Mouse (Mus musculus): Measurements from ENCODE around the gene Asic5. TPM values are rescaled to one million over a fixed set of nuclear protein-coding genes. Genes with fewer than 3 reads are reported as not detected.

The Asic5 gene
- polyA plus RNA-seq (2016; fragmentation: Nextera tagmentation; extraction: Ambion mirVana) = not detected in 2 replicates

DNA sequence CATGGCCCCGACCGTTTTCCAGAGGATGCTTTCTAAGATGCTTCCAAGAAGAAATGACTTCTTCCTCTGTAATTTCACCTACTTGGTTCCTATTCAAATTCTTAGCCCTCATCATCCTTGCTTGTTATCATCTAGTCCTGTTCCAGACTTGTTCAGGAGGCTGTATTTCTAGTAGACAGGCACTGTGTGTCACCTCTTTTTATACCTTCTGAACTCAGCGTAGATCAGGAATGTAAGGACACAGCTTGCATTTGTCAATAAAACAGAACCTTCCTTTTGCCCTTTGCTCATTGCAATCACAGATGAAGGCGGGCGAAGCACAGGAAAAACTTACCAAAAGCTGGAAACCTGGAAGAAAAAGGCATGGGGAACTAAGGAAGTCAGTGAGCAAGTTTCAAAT lies at the start of gene Asic5:
Asic5 (plus strand) TSS at position 301 of the 400 bp plus-strand sequence.
- Histone ChIP-seq H3K27me3 (no peaks in the 10 kb centered on the region), H3K36me3 (no peaks in the 10 kb centered on the region), H3K4me1 (no peaks in the 10 kb centered on the region), H3K27ac (replicated peaks) (no peak within 1 kb of the TSS), H3K4me2 (replicated peaks) (no peak within 1 kb of the TSS), H3K9ac (replicated peaks) (no peak within 1 kb of the TSS), H3K4me3 (no peak within 1 kb of the TSS), H3K9me3 (no peaks in the 10 kb centered on the region)
- no peak for ATAC-seq (ENCODE audit: low FRiP score, low read depth)
- WGBS = 94% methylated on average over 5 of the region's 5 CpGs

DNA sequence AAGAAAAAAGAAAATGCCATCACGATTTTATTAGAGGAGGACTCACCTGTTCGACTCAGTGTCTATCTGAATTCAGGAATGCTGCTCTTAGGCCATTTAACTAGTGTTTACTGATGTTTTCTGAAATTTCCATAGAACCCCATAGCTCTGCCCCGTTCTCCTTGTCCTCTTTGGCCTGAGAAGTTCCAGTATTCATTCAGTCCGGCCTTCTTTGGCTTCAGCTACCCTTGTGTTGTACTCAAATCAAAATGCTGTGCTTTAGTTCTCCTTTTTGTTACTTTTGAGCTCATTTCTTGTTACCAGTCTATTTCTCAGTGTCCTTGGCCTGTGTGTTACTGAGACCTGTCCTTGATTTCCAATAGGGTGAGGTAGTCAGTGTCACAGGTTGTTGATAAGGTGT lies 48.7 kb upstream of the Asic5 start:
- H3K9ac ChIP-seq (replicated peaks) = no peak overlapping the region
- H3K27me3 ChIP-seq = no peaks in the 10 kb centered on the region
- H3K4me3 ChIP-seq = no peak overlapping the region
- no peak overlapping the region for H3K4me2 ChIP-seq (replicated peaks)
- peaks cover 8% of the 10 kb centered on the region; the same call in 1 of the 2 replicates for H3K4me1 ChIP-seq
- no peak for ATAC-seq (ENCODE audit: low FRiP score, low read depth)
- no peaks in the 10 kb centered on the region for H3K36me3 ChIP-seq
- H3K9me3 ChIP-seq = no peaks in the 10 kb centered on the region
- 86% methylated on average over 4 of the region's 4 CpGs for WGBS
- H3K27ac ChIP-seq (replicated peaks) = no peak overlapping the region

DNA sequence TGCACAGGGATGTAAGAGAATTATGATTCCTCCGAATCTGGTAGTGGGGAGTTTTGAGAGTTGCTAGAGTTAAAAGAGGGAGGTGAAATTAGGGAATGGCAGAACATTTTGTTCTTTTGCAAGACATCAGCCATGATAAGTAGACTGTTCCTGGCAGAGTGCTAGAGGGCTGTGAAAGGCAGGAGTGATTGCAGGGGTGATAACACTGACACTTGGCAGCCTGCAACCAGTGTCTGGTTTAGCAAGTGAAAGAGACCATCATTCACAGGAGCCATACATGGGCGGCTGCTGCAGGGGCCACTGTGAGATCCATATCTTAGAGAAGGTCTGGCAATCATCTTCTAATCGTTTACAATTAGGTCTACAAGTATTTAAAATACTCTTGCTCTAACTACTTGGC lies 43.2 kb upstream of the Asic5 start:
- Histone ChIP-seq H3K4me2 (replicated peaks) (no peak overlapping the region), H3K4me1 (no peaks in the 10 kb centered on the region), H3K9ac (replicated peaks) (no peak overlapping the region), H3K4me3 (no peak overlapping the region), H3K27me3 (no peaks in the 10 kb centered on the region), H3K27ac (replicated peaks) (no peak overlapping the region), H3K36me3 (no peaks in the 10 kb centered on the region), H3K9me3 (no peaks in the 10 kb centered on the region)
- WGBS = 83% methylated on average over 3 of the region's 3 CpGs
- no peak for ATAC-seq (ENCODE audit: low FRiP score, low read depth)

- no peaks in the 10 kb centered on the region for H3K9me3 ChIP-seq
- H3K4me2 ChIP-seq (replicated peaks) = no peak overlapping the region
- no peak overlapping the region for H3K4me3 ChIP-seq
- no peak overlapping the region for H3K9ac ChIP-seq (replicated peaks)
- H3K27ac ChIP-seq (replicated peaks) = no peak overlapping the region
- 89% methylated on average over 3 of the region's 3 CpGs for WGBS
- H3K27me3 ChIP-seq = no peaks in the 10 kb centered on the region
- H3K36me3 ChIP-seq = no peaks in the 10 kb centered on the region
- no peaks in the 10 kb centered on the region for H3K4me1 ChIP-seq
- ATAC-seq (ENCODE audit: low FRiP score, low read depth) = no peak
Observed at GRCm38 (mm10) chr3:81942341-81942740, 39.7 kb upstream of the Asic5 start.

- ATAC-seq (ENCODE audit: low FRiP score, low read depth) = no peak
- 95% methylated on average over 3 of the region's 3 CpGs for WGBS
- no peak overlapping the region for H3K27ac ChIP-seq (replicated peaks)
Observed at GRCm38 (mm10) chr3:81943097-81943496, 39.0 kb upstream of the Asic5 start.

GRCm38 (mm10) chr3:81944851-81945393 lies 37.2 kb upstream of the Asic5 start:
- no peak for ATAC-seq (ENCODE audit: low FRiP score, low read depth)
- no peak overlapping the region for H3K27ac ChIP-seq (replicated peaks)

More at GRCm38 (mm10) chr3:81943097-81943496, 39.0 kb upstream of the Asic5 start:
- Histone ChIP-seq H3K36me3 (no peaks in the 10 kb centered on the region), H3K27me3 (no peaks in the 10 kb centered on the region), H3K9ac (replicated peaks) (no peak overlapping the region), H3K9me3 (no peaks in the 10 kb centered on the region), H3K4me3 (no peak overlapping the region), H3K4me2 (replicated peaks) (no peak overlapping the region), H3K4me1 (no peaks in the 10 kb centered on the region)

DNA sequence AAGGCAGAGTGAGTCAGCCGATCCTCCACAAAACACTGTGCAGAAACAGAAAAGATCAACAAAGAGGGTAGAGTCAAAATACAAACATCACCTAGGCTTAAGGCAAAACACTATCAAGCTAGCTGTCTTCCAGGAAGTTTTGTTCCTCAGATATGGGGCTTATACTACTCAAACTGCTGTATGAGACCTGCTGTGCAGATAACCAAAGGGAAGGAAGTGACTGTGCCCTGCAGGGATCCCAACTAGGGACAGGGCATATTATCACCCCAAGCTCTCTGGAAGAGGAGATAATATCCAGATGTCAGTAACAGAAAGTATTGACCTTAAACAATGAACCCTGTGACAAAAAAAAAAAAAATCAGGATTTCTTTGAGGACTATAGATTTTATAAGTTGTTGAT lies 33.0 kb upstream of the Asic5 start:
- no peak overlapping the region for H3K27ac ChIP-seq (replicated peaks)
- no peaks in the 10 kb centered on the region for H3K9me3 ChIP-seq
- H3K36me3 ChIP-seq = no peaks in the 10 kb centered on the region
- H3K27me3 ChIP-seq = no peaks in the 10 kb centered on the region
- no peaks in the 10 kb centered on the region for H3K4me1 ChIP-seq
- H3K4me2 ChIP-seq (replicated peaks) = no peak overlapping the region
- no peak overlapping the region for H3K9ac ChIP-seq (replicated peaks)
- ATAC-seq (ENCODE audit: low FRiP score, low read depth) = no peak
- no peak overlapping the region for H3K4me3 ChIP-seq
- WGBS = 88% methylated on average over 1 of the region's 1 CpGs

More at GRCm38 (mm10) chr3:81944851-81945393, 37.2 kb upstream of the Asic5 start:
- no peak overlapping the region for H3K9ac ChIP-seq (replicated peaks)
- WGBS = 90% methylated on average over 7 of the region's 7 CpGs
- no peak overlapping the region for H3K4me2 ChIP-seq (replicated peaks)
- H3K36me3 ChIP-seq = no peaks in the 10 kb centered on the region
- no peaks in the 10 kb centered on the region for H3K9me3 ChIP-seq
- H3K27me3 ChIP-seq = no peaks in the 10 kb centered on the region
- no peak overlapping the region for H3K4me3 ChIP-seq
- H3K4me1 ChIP-seq = no peaks in the 10 kb centered on the region

DNA sequence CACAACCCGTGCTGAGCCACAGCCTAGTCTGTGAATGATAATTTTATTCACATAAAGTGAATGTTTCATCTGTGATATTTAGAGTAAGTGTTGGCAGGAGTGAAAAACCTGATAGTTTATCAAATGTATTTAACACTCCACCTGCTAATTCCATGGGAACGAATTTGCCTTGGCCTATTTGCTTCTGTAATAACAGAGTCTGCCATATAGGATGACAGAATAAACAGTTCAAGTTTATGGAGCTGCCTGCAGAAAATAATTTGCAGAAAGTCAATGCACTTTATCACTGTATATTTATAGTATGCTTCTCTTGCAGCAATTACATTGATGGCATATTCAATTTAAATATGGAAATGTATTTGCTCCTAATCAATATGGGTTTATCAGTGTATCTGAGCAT lies 30.3 kb upstream of the Asic5 start:
- no peak for ATAC-seq (ENCODE audit: low FRiP score, low read depth)
- Histone ChIP-seq H3K4me1 (no peaks in the 10 kb centered on the region), H3K36me3 (no peaks in the 10 kb centered on the region), H3K4me3 (no peak overlapping the region), H3K9ac (replicated peaks) (no peak overlapping the region), H3K27me3 (no peaks in the 10 kb centered on the region), H3K27ac (replicated peaks) (no peak overlapping the region), H3K9me3 (no peaks in the 10 kb centered on the region), H3K4me2 (replicated peaks) (no peak overlapping the region)
- WGBS = 83% methylated on average over 2 of the region's 2 CpGs

GRCm38 (mm10) chr3:81957484-81957883 lies 24.6 kb upstream of the Asic5 start:
- Histone ChIP-seq H3K4me2 (replicated peaks) (no peak overlapping the region), H3K4me1 (no peaks in the 10 kb centered on the region), H3K27me3 (no peaks in the 10 kb centered on the region), H3K36me3 (no peaks in the 10 kb centered on the region), H3K4me3 (no peak overlapping the region), H3K9ac (replicated peaks) (no peak overlapping the region), H3K9me3 (no peaks in the 10 kb centered on the region), H3K27ac (replicated peaks) (no peak overlapping the region)
- no peak for ATAC-seq (ENCODE audit: low FRiP score, low read depth)
- 90% methylated on average over 5 of the region's 5 CpGs for WGBS

DNA sequence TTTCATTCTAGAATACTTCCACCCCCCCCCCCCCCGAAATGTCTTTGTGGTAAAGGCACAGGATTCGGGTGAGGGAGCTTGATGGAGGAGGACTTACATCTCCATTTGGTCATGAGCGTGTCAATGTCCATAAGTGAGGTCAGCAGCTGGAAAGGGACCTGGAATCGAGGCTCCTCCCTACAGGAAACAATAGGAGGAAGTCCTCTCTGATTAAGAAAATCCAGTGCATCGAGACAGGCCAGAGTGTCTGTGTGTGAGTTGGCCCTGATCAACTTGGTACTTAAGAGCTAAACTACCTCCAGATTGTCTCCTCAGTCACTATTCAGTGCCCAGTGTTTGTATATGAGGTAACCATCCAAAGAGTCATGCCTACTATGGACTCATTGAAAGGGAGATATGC lies 20.8 kb upstream of the Asic5 start:
- Histone ChIP-seq H3K9me3 (no peaks in the 10 kb centered on the region), H3K27me3 (no peaks in the 10 kb centered on the region), H3K4me3 (no peak overlapping the region), H3K36me3 (no peaks in the 10 kb centered on the region), H3K4me1 (no peaks in the 10 kb centered on the region), H3K4me2 (replicated peaks) (no peak overlapping the region), H3K27ac (replicated peaks) (no peak overlapping the region), H3K9ac (replicated peaks) (no peak overlapping the region)
- WGBS = 88% methylated on average over 5 of the region's 5 CpGs
- ATAC-seq (ENCODE audit: low FRiP score, low read depth) = no peak

GRCm38 (mm10) chr3:81963768-81964167 lies 18.3 kb upstream of the Asic5 start:
- H3K27ac ChIP-seq (replicated peaks) = no peak overlapping the region
- no peaks in the 10 kb centered on the region for H3K36me3 ChIP-seq
- no peaks in the 10 kb centered on the region for H3K4me1 ChIP-seq
- no peaks in the 10 kb centered on the region for H3K27me3 ChIP-seq
- no peak overlapping the region for H3K9ac ChIP-seq (replicated peaks)
- no peak overlapping the region for H3K4me2 ChIP-seq (replicated peaks)
- WGBS = 81% methylated on average over 5 of the region's 5 CpGs
- H3K4me3 ChIP-seq = no peak overlapping the region
- no peaks in the 10 kb centered on the region for H3K9me3 ChIP-seq
- no peak for ATAC-seq (ENCODE audit: low FRiP score, low read depth)

DNA sequence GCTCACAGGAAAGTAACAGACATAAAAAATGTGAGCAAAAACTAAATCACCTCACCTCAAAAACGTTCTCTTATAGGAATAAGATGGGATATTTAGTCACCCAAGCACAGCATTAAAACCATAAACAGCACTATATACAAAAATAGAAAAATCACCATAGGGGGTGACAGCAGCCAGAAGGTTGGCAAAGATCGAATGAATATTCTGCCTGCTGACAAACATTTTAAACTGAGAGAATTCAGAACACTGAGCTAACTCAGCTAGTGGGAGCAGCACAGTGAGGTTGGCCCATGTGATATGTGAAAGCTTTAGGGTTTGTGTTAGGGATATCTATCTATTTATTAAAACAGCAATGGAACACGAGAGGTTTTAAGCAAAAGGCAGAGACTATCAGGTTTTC lies 17.5 kb upstream of the Asic5 start:
- H3K9ac ChIP-seq (replicated peaks) = no peak overlapping the region
- no peak overlapping the region for H3K4me2 ChIP-seq (replicated peaks)
- no peak for ATAC-seq (ENCODE audit: low FRiP score, low read depth)
- H3K36me3 ChIP-seq = no peaks in the 10 kb centered on the region
- 72% methylated on average over 3 of the region's 3 CpGs for WGBS
- H3K9me3 ChIP-seq = no peaks in the 10 kb centered on the region
- no peak overlapping the region for H3K27ac ChIP-seq (replicated peaks)
- H3K4me1 ChIP-seq = no peaks in the 10 kb centered on the region
- H3K4me3 ChIP-seq = no peak overlapping the region
- H3K27me3 ChIP-seq = no peaks in the 10 kb centered on the region

GRCm38 (mm10) chr3:81975607-81976006 lies 6.5 kb upstream of the Asic5 start:
- ATAC-seq (ENCODE audit: low FRiP score, low read depth) = no peak
- Histone ChIP-seq H3K36me3 (no peaks in the 10 kb centered on the region), H3K4me2 (replicated peaks) (no peak overlapping the region), H3K9me3 (no peaks in the 10 kb centered on the region), H3K27me3 (no peaks in the 10 kb centered on the region), H3K4me3 (no peak overlapping the region), H3K27ac (replicated peaks) (no peak overlapping the region), H3K9ac (replicated peaks) (no peak overlapping the region), H3K4me1 (no peaks in the 10 kb centered on the region)
- WGBS = 85% methylated on average over 4 of the region's 4 CpGs

All from midbrain, embryonic 12.5 days (tissue).